Mouse (Mus musculus) bone marrow macrophage, adult 2 months (primary cell): ENCODE measurements at regions not wholly inside any gene's neighbourhood (a gene's known extent, or its start where the extent isn't known, plus 50 kb on each side); places are given as distances from the start of the nearest gene placed in this dataset.

Source experiments
- CTCF ChIP-seq: IDR thresholded peaks from 2 replicates; pipeline ENCODE4 v1.5.1; 2012; ENCODE audit warnings: low read depth, mild to moderate bottlenecking, low read length, moderate library complexity
- POLR2A ChIP-seq: IDR thresholded peaks from 2 replicates; pipeline ENCODE4 v1.6.1; 2012; ENCODE audit warnings: mild to moderate bottlenecking, low read depth, low read length, borderline replicate concordance

GRCm38 (mm10) chr19:56105073-56105451, 181.9 kb upstream of the Habp2 start:
- TF ChIP-seq POLR2A (no peak), CTCF (no peak)
